Mouse (Mus musculus): ENCODE data around the gene C5ar2. TPM values are rescaled to one million over a fixed set of nuclear protein-coding genes. Genes with fewer than 3 reads are reported as not detected.

Gene C5ar2
- total and polyA plus RNA-seq, 2 experiments from 2014 or later: 0.18 TPM; not detected in 1

DNA sequence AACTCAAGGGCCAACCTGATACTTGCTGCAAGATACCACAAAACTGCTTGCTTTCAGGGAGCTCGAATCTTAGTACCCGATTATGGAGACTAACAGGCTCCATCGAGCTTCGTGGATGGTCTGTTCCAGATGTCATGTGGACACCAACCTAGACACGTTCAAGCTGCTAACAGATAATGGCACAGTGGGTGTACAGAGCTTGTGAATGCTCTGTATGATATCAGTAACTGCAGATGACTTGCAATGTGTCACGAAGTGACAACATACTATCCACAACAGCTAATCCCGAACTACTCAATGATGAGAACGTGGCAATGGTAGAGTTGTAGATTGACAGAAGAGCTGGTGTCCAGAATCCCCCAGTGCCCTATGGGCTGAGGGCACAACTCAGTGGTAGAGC is 56.5 kb downstream of the C5ar2 start:
- no peak for DNase-seq (ENCODE audit: low spot score)
- Histone ChIP-seq H3K4me2 (ENCODE audit: low read depth, low read length) (no peak overlapping the region), H3K4me1 (ENCODE audit: insufficient read depth, low read length) (no peaks in the 10 kb centered on the region), H3K36me3 (ENCODE audit: insufficient read depth, low read length) (peaks cover 5% of the 10 kb centered on the region; the same call in 1 of the 2 replicates), H3K27ac (no peak overlapping the region), H3K4me3 (ENCODE audit: low read length) (no peak overlapping the region), H3K9me3 (ENCODE audit: low read length) (no peaks in the 10 kb centered on the region), H3K9ac (replicated peaks; ENCODE audit: low read length) (no peak overlapping the region), H3K27me3 (ENCODE audit: insufficient read depth, low read length) (no peaks in the 10 kb centered on the region)
- ATAC-seq: no peak
- 82% methylated on average over 8 of the region's 8 CpGs for WGBS
- TF ChIP-seq CTCF (IDR thresholded peaks at IDR 0.05; ENCODE audit: low read depth): no peak

Other genes with a start within 250 kb of the C5ar2 start
- gene Bicra, start 196.2 kb downstream of the C5ar2 start, total RNA-seq (2014; rRNA removed): 6.2 and 8.5 TPM in 2 replicates
- 3.4 and 3.8 TPM in 2 replicates for gene Bicra, start 196.2 kb downstream of the C5ar2 start, polyA plus RNA-seq (2015; fragmentation: Nextera tagmentation; extraction: Ambion mirVana)
- gene Zfp541, start 182.3 kb downstream of the C5ar2 start, total RNA-seq (2014; rRNA removed): 0.31 and 0.72 TPM in 2 replicates
- gene Zfp541, start 182.3 kb downstream of the C5ar2 start, polyA plus RNA-seq (2015; fragmentation: Nextera tagmentation; extraction: Ambion mirVana): 0.15 and 0.24 TPM in 2 replicates
- 413 and 441 TPM in 2 replicates for gene Napa, start 145.7 kb downstream of the C5ar2 start, total RNA-seq (2014; rRNA removed)
- gene Napa, start 145.7 kb downstream of the C5ar2 start, polyA plus RNA-seq (2015; fragmentation: Nextera tagmentation; extraction: Ambion mirVana): 253 and 256 TPM in 2 replicates
- gene Kptn, start 124.3 kb downstream of the C5ar2 start, total RNA-seq (2014; rRNA removed): 33.3 and 41.7 TPM in 2 replicates
- 33.2 and 35.8 TPM in 2 replicates for gene Kptn, start 124.3 kb downstream of the C5ar2 start, polyA plus RNA-seq (2015; fragmentation: Nextera tagmentation; extraction: Ambion mirVana)
- 78.6 and 79.4 TPM in 2 replicates for gene Slc8a2, start 114.3 kb downstream of the C5ar2 start, total RNA-seq (2014; rRNA removed)
- gene Slc8a2, start 114.3 kb downstream of the C5ar2 start, polyA plus RNA-seq (2015; fragmentation: Nextera tagmentation; extraction: Ambion mirVana): 1.2 TPM in 2 replicates
- gene Meis3, start 69.1 kb downstream of the C5ar2 start, total RNA-seq (2014; rRNA removed): 76.6 and 81.3 TPM in 2 replicates
- gene Meis3, start 69.1 kb downstream of the C5ar2 start, polyA plus RNA-seq (2015; fragmentation: Nextera tagmentation; extraction: Ambion mirVana): 77.5 and 84.6 TPM in 2 replicates
- gene Dhx34, start 22.1 kb downstream of the C5ar2 start, total RNA-seq (2014; rRNA removed): 21.1 and 25.0 TPM in 2 replicates
- 9.1 and 9.4 TPM in 2 replicates for gene Dhx34, start 22.1 kb downstream of the C5ar2 start, polyA plus RNA-seq (2015; fragmentation: Nextera tagmentation; extraction: Ambion mirVana)
- gene C5ar1, start 15.4 kb upstream of the C5ar2 start, total RNA-seq (2014; rRNA removed): 1.4 and 1.9 TPM in 2 replicates
- gene C5ar1, start 15.4 kb upstream of the C5ar2 start, polyA plus RNA-seq (2015; fragmentation: Nextera tagmentation; extraction: Ambion mirVana): 0.93 and 1.5 TPM in 2 replicates
- gene Inafm1, start 29.5 kb upstream of the C5ar2 start, total RNA-seq (2014; rRNA removed): 56.0 and 71.3 TPM in 2 replicates
- 74.1 and 78.4 TPM in 2 replicates for gene Inafm1, start 29.5 kb upstream of the C5ar2 start, polyA plus RNA-seq (2015; fragmentation: Nextera tagmentation; extraction: Ambion mirVana)
- 11.8 and 27.9 TPM in 2 replicates for gene Ccdc9, start 42.6 kb upstream of the C5ar2 start, total RNA-seq (2014; rRNA removed)
- gene Ccdc9, start 42.6 kb upstream of the C5ar2 start, polyA plus RNA-seq (2015; fragmentation: Nextera tagmentation; extraction: Ambion mirVana): 13.4 and 14.8 TPM in 2 replicates
- 51.0 and 55.8 TPM in 2 replicates for gene Bbc3, start 64.2 kb upstream of the C5ar2 start, total RNA-seq (2014; rRNA removed)
- 32.2 and 33.3 TPM in 2 replicates for gene Bbc3, start 64.2 kb upstream of the C5ar2 start, polyA plus RNA-seq (2015; fragmentation: Nextera tagmentation; extraction: Ambion mirVana)
- gene Sae1, start 143.7 kb upstream of the C5ar2 start, total RNA-seq (2014; rRNA removed): 88.6 and 89.4 TPM in 2 replicates
- 215 and 216 TPM in 2 replicates for gene Sae1, start 143.7 kb upstream of the C5ar2 start, polyA plus RNA-seq (2015; fragmentation: Nextera tagmentation; extraction: Ambion mirVana)
- gene Zc3h4, start 156.8 kb upstream of the C5ar2 start, total RNA-seq (2014; rRNA removed): 36.8 and 38.2 TPM in 2 replicates
- gene Zc3h4, start 156.8 kb upstream of the C5ar2 start, polyA plus RNA-seq (2015; fragmentation: Nextera tagmentation; extraction: Ambion mirVana): 8.3 and 9.1 TPM in 2 replicates
- gene Tmem160, start 208.6 kb upstream of the C5ar2 start, total RNA-seq (2014; rRNA removed): 71.7 and 72.6 TPM in 2 replicates
- 102 and 114 TPM in 2 replicates for gene Tmem160, start 208.6 kb upstream of the C5ar2 start, polyA plus RNA-seq (2015; fragmentation: Nextera tagmentation; extraction: Ambion mirVana)
- gene Npas1, start 233.6 kb upstream of the C5ar2 start, total RNA-seq (2014; rRNA removed): 9.0 and 13.9 TPM in 2 replicates
- 7.6 and 7.9 TPM in 2 replicates for gene Npas1, start 233.6 kb upstream of the C5ar2 start, polyA plus RNA-seq (2015; fragmentation: Nextera tagmentation; extraction: Ambion mirVana)

Data from hindbrain, postnatal 0 days (tissue).